Mouse (Mus musculus) testis, postnatal 10 days (tissue): ENCODE data around the gene Gm20449.
"Not testable (repeated sequence)": the region's sequence is repeated elsewhere in the genome, so short reads cannot be mapped to it uniquely, and the experiment has no call there.

Source experiments
- DNase-seq: peaks from one replicate; pipeline ENCODE4 v3.0.0; 2021; ENCODE audit warnings: low spot score

Gene Gm20449

DNA sequence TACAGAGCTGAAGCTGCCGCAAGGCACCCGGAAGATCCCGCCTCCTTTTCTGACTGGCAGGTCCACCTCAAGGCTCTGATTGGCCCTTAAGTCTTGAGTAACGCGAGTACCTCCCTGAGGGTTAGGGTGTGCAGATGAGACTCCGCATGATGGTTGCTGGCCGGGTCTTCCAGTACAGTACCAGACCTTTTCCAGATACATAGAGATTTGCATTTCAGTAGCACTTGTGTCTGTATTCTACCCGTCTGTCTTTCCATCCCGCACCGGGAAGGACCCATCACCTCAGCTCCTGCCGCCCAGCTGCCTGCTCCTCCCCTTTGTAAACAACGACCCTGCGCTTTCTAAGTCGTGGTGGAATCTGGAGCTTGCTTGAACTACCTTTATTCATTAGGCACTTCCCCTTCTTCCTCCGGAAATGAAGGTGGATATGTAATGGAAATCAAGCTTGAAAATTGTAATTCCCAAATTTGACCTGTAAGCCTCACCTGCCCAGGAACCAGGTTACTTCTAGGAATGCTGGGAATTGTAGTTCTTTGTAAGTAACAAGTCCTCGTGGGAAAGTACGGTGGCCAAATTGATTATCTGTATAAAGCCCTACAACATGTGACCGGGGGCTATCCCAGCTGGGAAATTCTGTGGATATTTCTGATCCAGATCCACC lies at the start of gene Gm20449, which contains the start of gene AW146154:
Gene Gm20449, minus strand, starts transcription at position 29 of the 661 bp plus-strand sequence.
Gene AW146154, minus strand, starts transcription at position 502 of the 661 bp plus-strand sequence.
- peak; percentile 99 for DNase-seq

DNA sequence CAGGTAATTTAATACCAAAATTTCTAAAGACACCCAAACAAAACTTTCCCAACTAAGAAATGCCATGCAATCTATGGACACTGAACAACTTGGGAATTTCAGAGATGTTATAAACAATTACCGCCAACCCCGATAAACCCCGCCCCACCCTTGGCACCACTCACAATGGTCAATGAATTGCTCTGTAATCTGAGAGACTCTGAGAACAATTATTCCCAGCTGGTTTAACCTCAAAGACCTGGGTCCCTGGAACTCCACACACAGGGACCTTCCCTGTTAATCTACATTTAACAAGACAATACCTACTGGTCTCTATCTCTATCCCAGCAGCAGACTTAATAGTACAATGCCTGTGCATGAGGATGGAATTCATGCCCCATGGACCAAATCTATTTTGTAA lies 13.5 kb upstream of the Gm20449 start:
- DNase-seq = no peak

DNA sequence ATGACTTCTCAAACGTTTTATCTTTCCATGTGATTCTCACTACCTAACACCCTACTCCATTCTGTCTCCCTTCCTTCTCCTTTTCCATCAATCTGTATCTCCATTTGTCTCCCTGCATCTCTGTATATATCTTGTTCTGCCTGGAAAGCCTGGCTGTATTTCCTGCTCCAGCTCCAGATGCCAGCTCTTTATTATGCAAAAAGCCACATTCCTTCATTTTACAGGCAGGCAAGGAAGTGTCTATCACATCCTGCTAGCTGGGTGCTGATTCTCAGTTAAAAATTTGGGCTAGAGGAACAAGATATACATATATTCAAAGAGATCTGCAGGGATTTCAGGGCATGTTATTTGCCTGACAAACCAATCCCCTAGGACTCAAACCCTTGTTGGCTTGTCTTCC lies 13.0 kb upstream of the Gm20449 start:
- no peak for DNase-seq

DNA sequence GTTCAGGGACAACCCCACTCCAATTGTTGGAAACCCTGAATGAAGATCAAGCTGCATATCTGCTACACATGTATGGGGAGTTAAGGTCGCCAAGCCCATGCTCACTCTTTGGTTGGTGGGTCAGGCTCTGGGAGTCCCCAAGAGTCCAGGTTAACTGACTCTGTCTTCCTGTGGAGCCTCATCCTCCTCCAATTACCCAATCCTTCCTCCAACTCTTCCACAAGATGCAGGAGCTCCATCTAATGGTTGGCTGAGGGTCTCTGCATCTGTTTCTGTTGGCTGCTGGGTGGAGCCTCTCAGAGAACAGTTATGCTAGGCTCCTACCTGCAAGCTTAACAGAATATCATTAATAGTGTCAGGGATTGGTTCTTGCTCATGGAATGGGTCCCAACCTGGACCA lies 3.2 kb upstream of the Gm20449 start:
- DNase-seq = no peak

DNA sequence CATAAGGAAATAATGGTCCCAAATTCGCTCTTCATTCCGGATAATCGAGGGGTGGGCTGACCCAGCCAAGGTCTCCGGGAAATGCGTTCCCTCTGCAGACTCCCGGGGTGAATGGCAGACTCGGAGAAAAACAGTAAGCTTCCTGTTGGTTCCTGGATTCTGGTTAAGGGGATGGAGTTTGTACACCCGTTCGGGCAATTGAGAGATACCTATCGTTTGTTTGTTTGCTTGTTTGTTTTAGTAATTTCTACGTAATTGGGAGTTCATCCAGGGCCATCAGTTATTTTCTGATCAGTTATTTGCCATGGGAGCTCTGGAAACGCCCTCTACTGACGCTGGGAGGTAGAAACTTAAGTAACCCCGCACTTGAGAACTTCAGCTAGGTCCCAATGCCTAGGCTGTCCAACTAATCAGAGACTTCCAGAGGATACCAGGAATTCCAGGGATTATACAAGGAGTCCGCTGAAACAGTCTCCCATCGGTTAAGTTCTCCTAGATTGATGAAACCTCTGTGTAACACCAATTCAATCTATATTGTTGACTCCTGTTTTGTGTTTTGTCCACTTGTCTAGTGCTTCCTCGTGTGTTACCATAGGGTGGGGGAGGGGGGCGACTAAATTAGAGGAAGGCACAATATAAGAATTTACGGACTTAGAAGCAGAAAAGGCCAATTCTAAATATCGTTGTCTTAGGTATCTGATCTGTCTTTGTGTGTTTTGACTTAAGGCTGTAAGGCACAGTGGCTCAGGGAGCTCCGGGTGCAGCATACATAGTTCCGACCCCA lies 1.1 kb upstream of the Gm20449 start:
- DNase-seq = peak; percentile 67

DNA sequence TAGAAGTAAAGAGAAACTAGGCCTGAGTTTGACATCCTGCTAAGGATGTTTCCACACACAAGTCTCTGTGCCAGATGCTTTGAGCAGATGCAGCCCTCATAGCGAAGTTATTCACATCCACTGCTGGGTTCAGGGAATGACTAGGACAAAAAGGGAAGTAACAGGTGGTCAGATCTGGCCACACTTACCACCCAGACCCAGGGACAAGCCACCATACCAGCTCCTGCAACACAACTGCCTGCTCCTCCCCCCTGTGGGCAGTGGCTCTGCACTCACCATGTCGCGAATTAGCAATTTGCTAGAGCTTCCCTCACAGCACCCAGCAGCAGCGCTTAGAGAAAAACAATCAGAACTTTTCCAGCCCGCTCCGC lies 214 bp downstream of the Gm20449 start:
- not testable (repeated sequence) for DNase-seq

DNA sequence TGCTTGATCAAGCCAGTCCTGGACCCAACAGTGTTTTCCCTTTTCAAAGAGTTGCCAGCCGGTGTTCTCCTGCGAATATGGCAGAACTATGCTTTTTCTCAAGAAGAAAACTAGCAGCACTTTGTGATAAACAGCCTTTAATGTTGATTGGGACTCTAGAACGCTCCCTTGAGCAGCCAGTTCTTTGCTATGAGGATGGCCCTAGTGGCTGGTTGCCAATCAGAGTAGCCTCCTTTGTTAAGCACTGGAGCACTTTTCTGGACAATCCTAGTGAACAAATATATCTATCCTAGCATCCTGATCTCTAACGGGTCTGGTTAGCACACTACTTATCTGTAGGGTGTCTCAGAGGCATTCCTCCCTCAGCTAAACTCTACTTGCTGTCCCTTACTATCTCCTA lies 753 bp downstream of the Gm20449 start:
- DNase-seq = peak; percentile 54

DNA sequence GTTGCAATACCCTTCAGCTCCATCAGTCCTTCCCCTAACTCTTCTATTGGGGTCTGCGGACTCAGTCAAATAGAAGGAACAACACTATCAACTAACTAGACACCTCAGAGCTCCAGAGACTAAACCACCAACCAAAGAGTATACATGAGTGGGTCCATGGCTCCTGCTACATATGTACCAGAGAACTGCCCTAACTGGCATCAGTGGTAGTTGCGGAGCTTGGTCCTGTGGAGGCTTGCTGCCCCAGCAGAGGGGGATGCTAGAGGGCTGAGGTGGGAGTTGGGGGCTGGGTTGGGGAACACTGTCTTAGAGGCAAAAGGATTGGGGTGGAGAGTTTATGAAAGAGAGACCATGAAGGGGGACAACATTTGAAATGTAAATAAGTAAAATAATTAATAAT lies 1.3 kb downstream of the Gm20449 start:
- peak; percentile 55 for DNase-seq

DNA sequence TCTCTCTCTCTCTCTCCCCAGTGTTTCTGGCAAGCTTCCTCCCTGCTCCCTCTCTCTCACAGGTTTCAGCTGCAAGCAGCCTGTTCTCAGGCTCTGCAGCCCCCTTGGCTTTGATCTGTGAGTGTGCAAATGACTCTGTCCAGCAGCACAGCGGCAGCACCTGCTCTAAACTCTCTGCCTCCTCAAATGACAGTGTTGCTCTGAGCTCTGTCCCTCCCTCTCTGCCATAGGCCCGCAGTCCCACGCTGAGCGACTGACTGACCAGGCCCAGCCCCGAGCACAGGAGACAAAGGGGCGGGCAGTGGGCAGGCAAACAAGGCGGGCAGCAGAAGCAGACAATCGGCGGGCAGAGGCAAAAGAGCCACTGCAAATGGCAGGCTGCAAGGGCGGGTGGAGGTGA lies 47.4 kb downstream of the Gm20449 start:
- no peak for DNase-seq

DNA sequence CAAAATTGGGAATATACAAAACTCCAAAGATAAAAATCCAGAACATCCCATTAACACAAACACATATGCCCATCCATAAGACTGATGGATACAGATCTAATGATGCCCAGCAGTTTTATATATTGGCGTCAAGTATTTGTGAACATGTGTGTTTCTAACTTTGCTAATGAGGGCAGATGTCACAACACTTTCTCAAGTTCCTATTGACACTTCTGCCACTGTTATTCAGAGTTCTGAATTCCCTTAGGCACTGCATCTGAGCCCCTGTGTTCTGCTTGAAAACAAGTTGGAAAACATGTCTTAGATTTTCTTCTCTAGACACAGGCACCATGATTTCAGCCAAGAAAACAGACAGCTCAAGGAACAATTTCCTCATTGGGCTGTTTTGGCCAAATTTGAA lies 50.6 kb downstream of the Gm20449 start, which contains the start of gene Vmn2r57:
Gene Vmn2r57, minus strand, starts transcription at position 101 of the 400 bp plus-strand sequence.
- DNase-seq = not testable (repeated sequence)

DNA sequence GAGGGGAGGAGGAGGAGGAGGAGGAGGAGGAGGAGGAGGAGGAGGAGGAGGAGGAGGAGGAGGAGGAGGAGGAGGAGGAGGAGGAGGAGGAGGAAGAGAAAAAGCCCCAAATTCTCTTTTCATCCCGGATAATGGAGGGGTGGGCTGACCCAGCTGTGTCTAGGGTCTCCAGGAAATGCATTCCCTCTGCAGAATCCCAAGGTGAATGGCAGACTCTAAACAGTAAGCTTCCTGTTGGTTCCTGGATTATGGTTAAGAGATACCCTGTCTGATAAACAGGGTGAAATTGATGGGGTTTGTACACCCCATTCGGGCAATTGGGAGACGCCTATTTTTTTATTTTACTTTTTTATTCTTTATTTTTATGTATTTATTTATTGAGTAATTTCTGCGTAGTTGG lies 105.1 kb downstream of the Gm20449 start:
- DNase-seq = no peak

DNA sequence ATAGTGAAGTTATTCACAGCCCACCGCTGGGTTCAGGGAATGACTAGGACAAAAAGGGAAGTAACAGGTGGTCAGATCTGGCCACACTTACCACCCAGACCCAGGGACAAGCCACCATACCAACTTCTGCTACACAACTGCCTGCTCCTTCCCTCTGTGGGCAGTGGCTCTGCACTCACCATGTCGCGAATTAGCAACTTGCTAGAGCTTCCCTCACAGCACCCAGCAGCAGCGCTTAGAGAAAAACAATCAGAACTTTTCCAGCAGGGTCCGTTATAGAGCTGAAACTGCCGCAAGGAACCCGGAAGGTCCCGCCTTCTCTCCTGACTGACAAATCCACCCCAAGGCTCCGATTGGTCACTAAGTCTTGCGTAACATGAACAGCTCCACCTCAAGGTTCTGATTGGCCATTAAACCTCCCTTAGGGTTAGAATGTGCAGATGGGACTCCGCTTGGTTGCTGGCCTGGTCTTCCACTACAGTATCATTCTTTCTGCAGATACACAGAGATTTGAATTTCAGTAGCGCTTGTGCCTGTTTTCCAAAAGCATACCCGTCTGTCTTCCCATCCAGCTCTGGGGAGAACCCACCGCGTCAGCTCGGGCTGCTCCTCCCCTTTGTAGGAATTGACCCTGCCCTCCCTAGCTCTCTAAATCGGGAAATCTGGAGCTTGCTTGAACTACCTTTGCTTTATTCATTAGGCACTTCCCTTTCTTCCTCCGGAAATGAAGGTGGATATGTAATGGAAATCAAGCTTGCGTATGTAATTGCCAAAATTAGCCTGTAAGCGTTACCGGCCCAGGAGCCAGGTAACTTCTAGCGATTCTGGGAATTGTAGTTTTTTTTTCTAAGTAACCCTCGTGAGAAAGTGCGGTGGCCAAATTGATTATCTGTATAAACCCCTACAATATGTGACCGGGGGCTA lies 105.9 kb downstream of the Gm20449 start, which contains the start of gene AI987944:
Gene AI987944, minus strand, starts transcription at position 332 of the 924 bp plus-strand sequence.
- peak; percentile 82 for DNase-seq
